Mouse (Mus musculus) E14TG2a.4 (cell line): ENCODE data around the gene Stx16.

Source experiments
- CTCF ChIP-seq: conservative IDR thresholded peaks from 2 replicates; pipeline ENCODE4 v1.5.1; 2014; ENCODE audit warnings: low read length
- NANOG ChIP-seq: IDR thresholded peaks from 2 replicates; pipeline ENCODE4 v1.6.1; 2014; ENCODE audit warnings: borderline replicate concordance, low read length, mixed read lengths

GRCm38 (mm10) chr2:174063074-174063473, 13.0 kb upstream of the Stx16 start:
- no peak for TF ChIP-seq CTCF
- no peak for TF ChIP-seq NANOG
